Mouse (Mus musculus): ENCODE measurements around the gene Xpnpep3. TPM values are rescaled to one million over a fixed set of nuclear protein-coding genes. Genes with fewer than 3 reads are reported as not detected.

Xpnpep3 gene
- polyA plus RNA-seq, 1 experiment: 6.3 TPM

DNA sequence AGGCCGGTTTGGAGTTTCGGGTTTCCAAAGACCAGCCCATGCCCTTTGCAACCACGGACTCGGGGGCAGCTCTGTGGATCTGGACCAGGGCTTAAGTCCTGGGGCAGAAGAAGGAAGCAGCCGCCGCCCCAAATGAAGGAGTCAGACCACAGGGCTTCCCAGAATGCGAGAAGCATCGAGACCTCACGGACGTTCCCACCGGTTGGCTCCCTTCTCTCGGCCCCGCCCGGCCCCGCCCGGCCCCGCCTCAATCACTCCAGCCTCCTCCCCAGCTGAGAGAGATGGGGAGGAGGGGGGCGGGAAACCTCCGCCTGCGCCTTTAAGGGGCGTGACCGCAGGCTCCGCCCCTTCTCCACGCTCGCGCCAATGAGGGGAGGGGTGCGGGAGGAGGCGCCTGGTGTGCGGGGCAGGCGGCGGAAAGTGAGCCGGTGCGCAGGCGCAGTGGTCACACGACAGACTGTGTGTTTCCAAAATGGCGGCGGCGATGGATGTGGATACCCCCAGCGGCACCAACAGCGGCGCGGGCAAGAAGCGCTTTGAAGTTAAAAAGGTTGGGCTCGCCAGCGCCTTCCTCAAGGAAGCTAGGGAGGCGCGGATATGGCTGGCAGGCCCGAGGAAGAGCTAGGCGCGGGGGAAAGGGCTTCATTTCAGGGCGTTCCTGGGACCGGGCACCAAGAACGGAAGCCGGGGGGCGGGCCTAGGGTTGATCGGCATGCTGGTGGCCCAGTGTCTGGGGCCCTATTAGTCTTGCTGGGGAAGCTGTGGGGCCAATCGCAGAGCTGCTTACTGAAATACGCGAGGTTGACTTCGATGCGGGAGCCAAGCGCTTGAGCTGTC lies 66.2 kb downstream of the Xpnpep3 start, which contains the start of gene Rbx1:
Gene Rbx1, plus strand, starts transcription at position 396 of the 837 bp plus-strand sequence.
- Histone ChIP-seq H3K79me2 (ENCODE audit: control insufficient read depth, insufficient read depth) (peaks cover 31% of the 10 kb centered on the region), H3K4me2 (ENCODE audit: low read depth) (peak within 1 kb of the TSS; percentile 83), H3K36me3 (ENCODE audit: control insufficient read depth, insufficient read depth) (peaks cover 15% of the 10 kb centered on the region), H3K4me3 (peak within 1 kb of the TSS; percentile 61), H3ac (ENCODE audit: control insufficient read depth, insufficient read length) (peak within 1 kb of the TSS; percentile 33), H3K27me3 (ENCODE audit: control insufficient read depth, insufficient read depth, insufficient read length) (no peaks in the 10 kb centered on the region)
- peak; percentile 77 for TF ChIP-seq POLR2AphosphoS2 (IDR thresholded peaks at IDR 0.05; ENCODE audit: insufficient read length, low read depth)
- no peak for TF ChIP-seq MAX (IDR thresholded peaks at IDR 0.05; ENCODE audit: low read depth)
- TF ChIP-seq SRF (IDR thresholded peaks at IDR 0.05; ENCODE audit: control insufficient read depth, insufficient read length, low read depth): peak; percentile 82
- no peak for TF ChIP-seq MYOD1 (IDR thresholded peaks at IDR 0.05; ENCODE audit: control insufficient read depth in 1 of 3, insufficient read length in 2 of 3, low read depth in 2 of 3)
- TF ChIP-seq USF1 (IDR thresholded peaks at IDR 0.05; ENCODE audit: low read depth): no peak
- peak; percentile 58 for TF ChIP-seq POLR2A (IDR thresholded peaks at IDR 0.05; ENCODE audit: insufficient read length, low read depth)

DNA sequence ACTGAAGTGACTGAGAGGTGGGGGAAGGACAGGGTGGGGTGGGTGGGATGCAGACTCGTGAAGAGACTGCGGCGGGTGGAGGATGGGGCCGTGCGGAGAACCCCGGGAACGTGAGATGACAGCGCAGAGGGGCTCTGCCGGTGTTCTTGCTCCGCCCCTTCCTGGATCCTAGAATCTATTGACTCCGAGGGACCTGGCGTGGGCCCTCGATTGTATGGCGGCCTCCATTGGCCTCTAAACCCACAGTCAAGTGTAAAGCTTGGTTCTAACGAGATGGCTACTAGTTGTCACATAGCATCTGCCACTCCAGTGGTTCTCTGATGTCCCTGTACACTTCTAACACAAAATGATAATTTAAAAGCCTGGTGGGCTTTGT lies 66.8 kb downstream of the Xpnpep3 start:
- peak overlapping the region; percentile 33 for H3ac ChIP-seq (ENCODE audit: control insufficient read depth, insufficient read length)
- H3K79me2 ChIP-seq (ENCODE audit: control insufficient read depth, insufficient read depth): peaks cover 31% of the 10 kb centered on the region
- H3K27me3 ChIP-seq (ENCODE audit: control insufficient read depth, insufficient read depth, insufficient read length): no peaks in the 10 kb centered on the region
- peak overlapping the region; percentile 76 for H3K4me2 ChIP-seq (ENCODE audit: low read depth)
- peak overlapping the region; percentile 61 for H3K4me3 ChIP-seq
- TF ChIP-seq POLR2A (IDR thresholded peaks at IDR 0.05; ENCODE audit: insufficient read length, low read depth) (peak; percentile 24), SRF (IDR thresholded peaks at IDR 0.05; ENCODE audit: control insufficient read depth, insufficient read length, low read depth) (no peak)
- H3K36me3 ChIP-seq (ENCODE audit: control insufficient read depth, insufficient read depth): peaks cover 21% of the 10 kb centered on the region

DNA sequence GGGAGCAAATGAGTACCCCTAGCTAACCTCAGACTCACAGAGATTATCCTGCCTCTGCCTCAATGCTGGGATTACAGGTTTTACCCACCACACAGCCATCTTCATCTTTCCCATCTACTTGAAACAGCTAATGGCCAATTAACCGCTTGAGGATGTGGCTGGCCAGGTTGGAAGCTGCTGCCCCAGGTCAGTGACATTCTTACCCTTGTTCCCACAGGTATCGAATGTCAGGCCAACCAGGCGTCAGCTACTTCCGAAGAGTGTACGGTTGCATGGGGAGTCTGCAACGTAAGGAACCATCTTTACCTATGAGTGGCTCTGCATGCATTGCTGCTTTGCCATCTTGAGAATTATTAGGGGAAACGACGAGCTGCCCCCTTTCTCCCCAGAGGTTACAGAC lies 70.8 kb downstream of the Xpnpep3 start:
- Histone ChIP-seq H3K36me3 (ENCODE audit: control insufficient read depth, insufficient read depth) (peaks cover 52% of the 10 kb centered on the region), H3K4me2 (ENCODE audit: low read depth) (no peak overlapping the region), H3K79me2 (ENCODE audit: control insufficient read depth, insufficient read depth) (peaks cover 31% of the 10 kb centered on the region), H3ac (ENCODE audit: control insufficient read depth, insufficient read length) (no peak overlapping the region), H3K4me3 (no peak overlapping the region), H3K27me3 (ENCODE audit: control insufficient read depth, insufficient read depth, insufficient read length) (no peaks in the 10 kb centered on the region)
- TF ChIP-seq CEBPB (IDR thresholded peaks at IDR 0.05; ENCODE audit: insufficient read depth, poor library complexity, severe bottlenecking) (no peak), MYOG (IDR thresholded peaks at IDR 0.05; ENCODE audit: control insufficient read depth in 1 of 3, insufficient read depth in 1 of 3, insufficient read length in 2 of 3, low read depth in 2 of 3) (no peak), TCF3 (IDR thresholded peaks at IDR 0.05; ENCODE audit: insufficient read length, low read depth) (no peak), MAX (IDR thresholded peaks at IDR 0.05; ENCODE audit: low read depth) (no peak), E2F4 (IDR thresholded peaks at IDR 0.05; ENCODE audit: insufficient read depth) (no peak)

DNA sequence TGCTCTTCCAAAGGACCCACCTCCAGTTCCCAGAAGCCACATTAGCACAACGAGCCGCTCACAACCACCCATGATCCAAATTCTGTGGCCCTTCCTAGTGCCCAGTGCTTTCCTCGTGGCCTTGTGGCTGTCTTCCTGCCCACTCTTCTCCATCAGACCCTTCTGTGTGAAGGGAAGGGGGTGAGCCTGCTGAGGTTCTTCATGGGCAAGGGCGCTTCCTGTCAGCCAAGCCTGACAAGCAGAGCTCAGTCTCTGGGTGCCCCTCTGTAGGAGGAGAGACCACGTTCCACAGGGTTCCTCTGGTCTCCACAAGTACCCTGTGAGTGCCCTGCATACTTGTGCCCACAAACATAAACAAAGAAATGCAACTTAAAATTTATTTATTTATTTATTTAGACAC lies 72.3 kb downstream of the Xpnpep3 start:
- H3K79me2 ChIP-seq (ENCODE audit: control insufficient read depth, insufficient read depth): peaks cover 24% of the 10 kb centered on the region
- H3K4me3 ChIP-seq: no peak overlapping the region
- H3K4me2 ChIP-seq (ENCODE audit: low read depth): no peak overlapping the region
- H3ac ChIP-seq (ENCODE audit: control insufficient read depth, insufficient read length): no peak overlapping the region
- no peak for TF ChIP-seq E2F4 (IDR thresholded peaks at IDR 0.05; ENCODE audit: insufficient read depth)
- peak; percentile 52 for TF ChIP-seq POLR2AphosphoS2 (IDR thresholded peaks at IDR 0.05; ENCODE audit: insufficient read length, low read depth)
- TF ChIP-seq MYOD1 (IDR thresholded peaks at IDR 0.05; ENCODE audit: control insufficient read depth in 1 of 3, insufficient read length in 2 of 3, low read depth in 2 of 3): no peak
- no peaks in the 10 kb centered on the region for H3K27me3 ChIP-seq (ENCODE audit: control insufficient read depth, insufficient read depth, insufficient read length)
- peaks cover 52% of the 10 kb centered on the region for H3K36me3 ChIP-seq (ENCODE audit: control insufficient read depth, insufficient read depth)

DNA sequence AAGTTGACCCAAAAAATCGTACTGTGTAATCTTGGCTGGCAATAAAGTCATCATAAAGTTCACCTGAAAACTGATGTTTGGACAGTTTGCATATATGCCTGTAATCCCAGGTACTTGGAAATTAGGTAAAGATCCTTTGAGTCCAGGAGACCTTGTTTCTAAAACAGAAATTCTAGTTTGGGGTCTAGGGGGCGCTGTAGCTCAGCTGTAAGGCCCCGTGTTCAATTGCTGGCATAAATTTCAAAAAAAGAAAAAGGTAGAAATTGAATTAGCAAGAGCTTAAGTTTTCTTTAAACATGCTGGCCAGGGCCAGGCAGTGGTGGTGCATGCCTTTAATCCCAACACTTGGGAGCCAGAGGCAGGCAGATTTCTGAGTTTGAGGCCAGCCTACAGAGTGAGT lies 75.7 kb downstream of the Xpnpep3 start:
- no peak overlapping the region for H3K4me3 ChIP-seq
- H3K36me3 ChIP-seq (ENCODE audit: control insufficient read depth, insufficient read depth): peaks cover 42% of the 10 kb centered on the region
- no peak for TF ChIP-seq CEBPB (IDR thresholded peaks at IDR 0.05; ENCODE audit: insufficient read depth, poor library complexity, severe bottlenecking)
- no peak for TF ChIP-seq MYOD1 (IDR thresholded peaks at IDR 0.05; ENCODE audit: control insufficient read depth in 1 of 3, insufficient read length in 2 of 3, low read depth in 2 of 3)
- no peak for TF ChIP-seq TCF3 (IDR thresholded peaks at IDR 0.05; ENCODE audit: insufficient read length, low read depth)
- TF ChIP-seq MYOG (IDR thresholded peaks at IDR 0.05; ENCODE audit: control insufficient read depth in 1 of 3, insufficient read depth in 1 of 3, insufficient read length in 2 of 3, low read depth in 2 of 3): no peak
- TF ChIP-seq POLR2AphosphoS2 (IDR thresholded peaks at IDR 0.05; ENCODE audit: insufficient read length, low read depth): no peak
- no peak for TF ChIP-seq USF1 (IDR thresholded peaks at IDR 0.05; ENCODE audit: low read depth)
- TF ChIP-seq SRF (IDR thresholded peaks at IDR 0.05; ENCODE audit: control insufficient read depth, insufficient read length, low read depth): no peak
- TF ChIP-seq TCF12 (IDR thresholded peaks at IDR 0.05; ENCODE audit: insufficient read depth, poor library complexity, severe bottlenecking): no peak
- no peak for TF ChIP-seq E2F4 (IDR thresholded peaks at IDR 0.05; ENCODE audit: insufficient read depth)
- no peak for TF ChIP-seq REST (IDR thresholded peaks at IDR 0.05; ENCODE audit: insufficient read depth, insufficient read length)
- TF ChIP-seq MAX (IDR thresholded peaks at IDR 0.05; ENCODE audit: low read depth): no peak
- no peak for TF ChIP-seq POLR2A (IDR thresholded peaks at IDR 0.05; ENCODE audit: insufficient read length, low read depth)
- H3K27me3 ChIP-seq (ENCODE audit: control insufficient read depth, insufficient read depth, insufficient read length): no peaks in the 10 kb centered on the region
- no peak overlapping the region for H3ac ChIP-seq (ENCODE audit: control insufficient read depth, insufficient read length)
- no peaks in the 10 kb centered on the region for H3K79me2 ChIP-seq (ENCODE audit: control insufficient read depth, insufficient read depth)
- no peak overlapping the region for H3K4me2 ChIP-seq (ENCODE audit: low read depth)

Measured in myocyte (in vitro differentiated cells).